Mouse (Mus musculus): ENCODE measurements around the gene Nptxr. TPM values are rescaled to one million over a fixed set of nuclear protein-coding genes. Genes with fewer than 3 reads are reported as not detected.
A peak's percentile ranks its signal among the peaks of the same experiment; 100 is the strongest.

Gene Nptxr
- polyA plus RNA-seq, 1 experiment from 2014 or later = 62.1 TPM

DNA sequence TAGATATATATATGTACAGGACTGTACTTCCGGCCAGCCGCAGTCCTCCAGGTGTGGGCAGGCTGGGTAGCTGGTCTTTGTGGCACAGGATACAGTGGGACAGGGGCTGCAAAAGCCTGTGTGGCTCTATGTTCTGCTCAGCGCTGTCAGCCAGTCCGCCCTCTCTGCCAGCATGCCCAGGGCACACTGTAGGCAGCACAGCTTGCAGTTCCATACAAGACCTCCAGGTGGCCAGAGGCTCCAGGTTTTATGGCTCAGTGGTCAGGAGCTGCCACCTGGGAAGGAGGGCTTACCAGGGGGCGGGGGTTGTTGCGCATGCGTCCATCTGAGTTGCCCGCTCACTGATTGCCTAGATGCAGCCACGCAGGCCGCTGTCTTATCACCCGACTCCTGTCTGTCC is 56.6 kb downstream of the Nptxr start:
- 59% methylated on average over 11 of the region's 11 CpGs for WGBS
- ATAC-seq = 0 out of 2 replicates have a peak, but pooled peaks have one; percentile 23
- H3K4me2 ChIP-seq (ENCODE audit: low read length) = no peak overlapping the region

DNA sequence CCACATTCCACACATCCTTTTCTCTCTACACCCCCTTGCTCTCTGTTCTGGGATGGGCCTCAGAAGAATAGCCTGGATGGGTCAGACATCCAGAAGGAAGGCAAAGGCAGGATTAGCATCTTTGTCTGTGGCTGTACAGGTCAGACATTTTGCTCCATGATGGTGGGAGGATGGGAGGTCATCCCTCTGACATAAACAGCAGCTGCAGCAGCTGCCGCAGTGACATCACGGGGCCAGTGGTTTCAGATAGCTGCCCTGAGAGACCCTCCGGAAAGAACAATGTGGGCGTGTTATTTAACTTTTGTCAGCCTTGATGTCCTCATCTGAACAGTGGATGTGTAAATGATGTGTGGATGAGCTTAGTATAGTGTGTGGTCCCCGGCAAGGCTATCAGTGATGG is 58.7 kb downstream of the Nptxr start:
- Histone ChIP-seq H3K9me3 (replicated peaks; ENCODE audit: control insufficient read depth, low read length, poor library complexity, severe bottlenecking) (no peaks in the 10 kb centered on the region), H3K4me1 (ENCODE audit: control insufficient read depth, insufficient read depth, low read length) (peaks cover 10% of the 10 kb centered on the region), H3K36me3 (ENCODE audit: control insufficient read depth, insufficient read depth, low read length) (no peaks in the 10 kb centered on the region), H3K4me2 (ENCODE audit: low read length) (no peak overlapping the region), H3K9ac (ENCODE audit: low read depth, low read length) (no peak overlapping the region), H3K27me3 (ENCODE audit: control insufficient read depth, insufficient read depth, low read depth, low read length) (no peaks in the 10 kb centered on the region), H3K4me3 (ENCODE audit: low read depth, low read length) (no peak overlapping the region), H3K27ac (ENCODE audit: low read length) (no peak overlapping the region)
- ATAC-seq = no peak
- 90% methylated on average over 5 of the region's 5 CpGs for WGBS

More for the DNA sequence above, 56.6 kb downstream of the Nptxr start:
- Histone ChIP-seq H3K27ac (ENCODE audit: low read length) (no peak overlapping the region), H3K4me1 (ENCODE audit: control insufficient read depth, insufficient read depth, low read length) (peaks cover 3% of the 10 kb centered on the region), H3K36me3 (ENCODE audit: control insufficient read depth, insufficient read depth, low read length) (no peaks in the 10 kb centered on the region), H3K9ac (ENCODE audit: low read depth, low read length) (no peak overlapping the region), H3K27me3 (ENCODE audit: control insufficient read depth, insufficient read depth, low read depth, low read length) (no peaks in the 10 kb centered on the region), H3K9me3 (replicated peaks; ENCODE audit: control insufficient read depth, low read length, poor library complexity, severe bottlenecking) (no peaks in the 10 kb centered on the region), H3K4me3 (ENCODE audit: low read depth, low read length) (no peak overlapping the region)

DNA sequence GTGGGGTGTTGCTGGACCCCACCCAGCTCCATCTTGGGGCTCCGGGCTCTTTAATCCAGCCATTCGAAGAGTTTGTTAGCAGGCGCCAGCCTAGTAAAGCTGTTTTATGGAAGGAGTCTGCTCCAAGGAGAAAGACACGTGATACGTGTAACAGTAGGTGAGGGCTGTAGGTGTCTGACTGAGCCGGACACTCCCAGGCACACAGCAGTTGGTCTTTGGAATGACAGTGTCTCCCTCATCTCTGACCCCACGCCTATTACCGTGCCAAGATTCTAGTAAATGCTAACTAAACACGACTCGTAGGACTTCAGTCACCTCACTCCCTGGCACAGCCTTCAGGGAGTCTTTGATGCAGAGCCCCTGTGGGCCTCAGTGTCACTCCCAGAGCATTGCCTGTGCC is 59.3 kb downstream of the Nptxr start:
- Histone ChIP-seq H3K4me3 (ENCODE audit: low read depth, low read length) (no peak overlapping the region), H3K27ac (ENCODE audit: low read length) (no peak overlapping the region), H3K36me3 (ENCODE audit: control insufficient read depth, insufficient read depth, low read length) (no peaks in the 10 kb centered on the region), H3K27me3 (ENCODE audit: control insufficient read depth, insufficient read depth, low read depth, low read length) (no peaks in the 10 kb centered on the region), H3K9ac (ENCODE audit: low read depth, low read length) (no peak overlapping the region), H3K4me2 (ENCODE audit: low read length) (no peak overlapping the region), H3K4me1 (ENCODE audit: control insufficient read depth, insufficient read depth, low read length) (peaks cover 16% of the 10 kb centered on the region), H3K9me3 (replicated peaks; ENCODE audit: control insufficient read depth, low read length, poor library complexity, severe bottlenecking) (no peaks in the 10 kb centered on the region)
- WGBS = 85% methylated on average over 10 of the region's 10 CpGs
- ATAC-seq = no peak

DNA sequence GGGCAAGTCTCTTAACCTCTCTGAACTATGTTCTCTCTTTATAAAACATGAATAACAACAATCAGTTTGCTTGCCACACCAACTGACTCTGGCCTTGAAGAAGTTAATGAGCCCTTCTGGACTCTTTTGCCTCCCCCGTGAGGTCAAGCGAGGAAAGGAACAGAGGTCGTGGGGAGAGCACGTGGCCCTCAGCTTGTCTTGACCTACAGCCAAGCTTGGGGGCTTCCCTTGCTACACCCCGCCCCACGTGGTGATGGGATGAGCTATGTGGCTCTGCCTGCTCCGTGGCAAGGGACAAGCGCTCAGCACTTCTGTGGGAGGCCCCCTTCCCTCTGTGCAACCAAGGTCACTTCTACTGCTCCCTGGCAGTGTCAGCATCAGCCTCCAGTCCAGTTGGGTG is 59.8 kb downstream of the Nptxr start:
- no peak overlapping the region for H3K9ac ChIP-seq (ENCODE audit: low read depth, low read length)
- peaks cover 20% of the 10 kb centered on the region for H3K4me1 ChIP-seq (ENCODE audit: control insufficient read depth, insufficient read depth, low read length)
- H3K36me3 ChIP-seq (ENCODE audit: control insufficient read depth, insufficient read depth, low read length) = no peaks in the 10 kb centered on the region
- H3K27me3 ChIP-seq (ENCODE audit: control insufficient read depth, insufficient read depth, low read depth, low read length) = no peaks in the 10 kb centered on the region
- WGBS = 74% methylated on average over 8 of the region's 8 CpGs
- no peak overlapping the region for H3K27ac ChIP-seq (ENCODE audit: low read length)
- ATAC-seq = no peak
- H3K4me3 ChIP-seq (ENCODE audit: low read depth, low read length) = no peak overlapping the region
- no peaks in the 10 kb centered on the region for H3K9me3 ChIP-seq (replicated peaks; ENCODE audit: control insufficient read depth, low read length, poor library complexity, severe bottlenecking)
- no peak overlapping the region for H3K4me2 ChIP-seq (ENCODE audit: low read length)

DNA sequence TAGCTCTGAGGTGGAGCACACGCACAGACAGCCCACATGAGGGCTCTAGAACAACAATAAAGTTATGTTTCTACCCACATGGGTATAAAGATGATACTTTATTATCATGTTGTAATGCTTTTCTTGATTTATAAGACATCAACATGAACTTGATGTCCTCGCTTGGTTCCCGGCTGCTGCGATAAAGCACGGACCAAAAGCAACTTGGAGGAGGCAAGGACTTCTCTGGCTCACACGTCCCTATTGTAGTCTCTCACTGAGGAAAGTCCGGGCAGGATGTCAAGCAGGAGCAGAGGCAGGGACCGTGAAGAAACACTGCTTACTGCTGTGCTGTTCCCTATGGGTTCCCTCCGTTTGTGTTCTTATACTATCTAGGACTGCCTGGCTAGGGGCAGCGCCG is 60.6 kb downstream of the Nptxr start:
- Histone ChIP-seq H3K4me3 (ENCODE audit: low read depth, low read length) (no peak overlapping the region), H3K27ac (ENCODE audit: low read length) (no peak overlapping the region), H3K9ac (ENCODE audit: low read depth, low read length) (no peak overlapping the region), H3K4me2 (ENCODE audit: low read length) (no peak overlapping the region), H3K9me3 (replicated peaks; ENCODE audit: control insufficient read depth, low read length, poor library complexity, severe bottlenecking) (no peaks in the 10 kb centered on the region), H3K4me1 (ENCODE audit: control insufficient read depth, insufficient read depth, low read length) (peaks cover 20% of the 10 kb centered on the region), H3K27me3 (ENCODE audit: control insufficient read depth, insufficient read depth, low read depth, low read length) (no peaks in the 10 kb centered on the region), H3K36me3 (ENCODE audit: control insufficient read depth, insufficient read depth, low read length) (no peaks in the 10 kb centered on the region)
- no peak for ATAC-seq
- 91% methylated on average over 11 of the region's 11 CpGs for WGBS

DNA sequence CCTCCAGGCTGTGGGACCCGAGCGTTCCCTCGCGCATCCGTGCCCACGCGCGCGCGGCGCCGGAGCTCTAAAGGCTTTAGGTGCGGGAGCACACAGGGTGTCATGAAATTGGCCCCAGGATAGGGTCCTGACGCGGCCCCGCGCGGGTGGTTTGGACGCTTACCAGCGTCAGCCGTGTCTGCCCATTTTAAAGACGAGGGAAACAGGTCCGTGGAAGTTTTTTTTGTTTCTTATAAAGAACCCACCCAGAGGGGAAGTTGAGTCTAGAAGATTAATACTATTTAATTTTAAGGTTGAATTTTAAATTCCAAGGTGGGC is 61.9 kb downstream of the Nptxr start:
- Histone ChIP-seq H3K4me2 (ENCODE audit: low read length) (peak overlapping the region; percentile 64), H3K4me1 (ENCODE audit: control insufficient read depth, insufficient read depth, low read length) (peaks cover 20% of the 10 kb centered on the region), H3K9me3 (replicated peaks; ENCODE audit: control insufficient read depth, low read length, poor library complexity, severe bottlenecking) (no peaks in the 10 kb centered on the region), H3K27me3 (ENCODE audit: control insufficient read depth, insufficient read depth, low read depth, low read length) (no peaks in the 10 kb centered on the region), H3K9ac (ENCODE audit: low read depth, low read length) (peak overlapping the region; percentile 96), H3K36me3 (ENCODE audit: control insufficient read depth, insufficient read depth, low read length) (peaks cover 5% of the 10 kb centered on the region; the same call in 1 of the 2 replicates), H3K4me3 (ENCODE audit: low read depth, low read length) (peak overlapping the region; percentile 98), H3K27ac (ENCODE audit: low read length) (peak overlapping the region; percentile 65; the same call in 1 of the 2 replicates)
- no peak for ATAC-seq
- 0% methylated on average over 23 of the region's 23 CpGs for WGBS

DNA sequence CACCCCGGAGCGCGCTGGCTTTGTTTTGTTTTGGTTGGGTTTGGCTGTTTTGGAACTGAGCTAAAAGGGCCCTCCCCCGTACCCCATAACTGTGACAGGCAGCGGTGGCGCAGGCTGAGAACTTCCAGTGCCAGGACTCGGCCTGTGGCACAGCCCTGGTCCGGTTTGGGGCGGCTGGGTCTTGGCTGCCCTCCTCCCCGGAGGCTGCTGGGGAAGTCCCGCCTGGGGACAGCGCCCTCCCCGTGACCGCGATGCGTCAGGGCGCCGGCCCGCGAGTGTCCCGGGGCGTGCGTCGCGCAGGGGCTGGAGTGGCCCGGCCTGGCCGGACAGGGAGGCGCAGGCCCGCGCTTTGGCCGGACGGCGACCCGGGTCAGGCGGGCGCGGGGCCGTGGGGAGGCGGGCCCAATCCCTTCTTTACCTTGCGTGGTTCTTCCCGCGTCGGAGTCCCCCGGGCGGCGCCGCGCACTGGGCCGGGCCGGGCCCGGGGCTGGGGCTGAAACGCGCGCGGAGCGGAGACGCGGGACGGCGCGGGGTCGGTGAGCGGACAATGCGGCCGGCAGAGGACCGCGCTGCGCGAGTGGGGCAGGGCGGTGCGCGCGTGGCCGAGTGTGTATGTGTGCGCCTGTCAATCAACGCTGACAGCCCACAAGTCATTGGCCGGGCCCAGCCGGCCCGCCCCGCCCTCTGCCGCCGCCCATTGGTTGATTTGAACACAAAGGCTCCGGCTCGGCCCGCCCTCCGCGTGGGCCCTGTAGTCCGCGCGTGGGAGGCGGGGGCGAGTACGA is 62.5 kb downstream of the Nptxr start, which contains the start of gene Sun2:
Gene Sun2, minus strand, starts transcription at position 616 of the 785 bp plus-strand sequence.
- H3K9ac ChIP-seq (ENCODE audit: low read depth, low read length) = peak within 1 kb of the TSS; percentile 96
- peaks cover 20% of the 10 kb centered on the region for H3K4me1 ChIP-seq (ENCODE audit: control insufficient read depth, insufficient read depth, low read length)
- H3K27me3 ChIP-seq (ENCODE audit: control insufficient read depth, insufficient read depth, low read depth, low read length) = no peaks in the 10 kb centered on the region
- peak within 1 kb of the TSS; percentile 98 for H3K4me3 ChIP-seq (ENCODE audit: low read depth, low read length)
- H3K4me2 ChIP-seq (ENCODE audit: low read length) = peak within 1 kb of the TSS; percentile 64
- under 1% methylated on average over 81 of the region's 93 CpGs for WGBS
- peaks cover 11% of the 10 kb centered on the region for H3K36me3 ChIP-seq (ENCODE audit: control insufficient read depth, insufficient read depth, low read length)
- ATAC-seq = peak; percentile 97
- no peaks in the 10 kb centered on the region for H3K9me3 ChIP-seq (replicated peaks; ENCODE audit: control insufficient read depth, low read length, poor library complexity, severe bottlenecking)
- peak within 1 kb of the TSS; percentile 75 for H3K27ac ChIP-seq (ENCODE audit: low read length)

DNA sequence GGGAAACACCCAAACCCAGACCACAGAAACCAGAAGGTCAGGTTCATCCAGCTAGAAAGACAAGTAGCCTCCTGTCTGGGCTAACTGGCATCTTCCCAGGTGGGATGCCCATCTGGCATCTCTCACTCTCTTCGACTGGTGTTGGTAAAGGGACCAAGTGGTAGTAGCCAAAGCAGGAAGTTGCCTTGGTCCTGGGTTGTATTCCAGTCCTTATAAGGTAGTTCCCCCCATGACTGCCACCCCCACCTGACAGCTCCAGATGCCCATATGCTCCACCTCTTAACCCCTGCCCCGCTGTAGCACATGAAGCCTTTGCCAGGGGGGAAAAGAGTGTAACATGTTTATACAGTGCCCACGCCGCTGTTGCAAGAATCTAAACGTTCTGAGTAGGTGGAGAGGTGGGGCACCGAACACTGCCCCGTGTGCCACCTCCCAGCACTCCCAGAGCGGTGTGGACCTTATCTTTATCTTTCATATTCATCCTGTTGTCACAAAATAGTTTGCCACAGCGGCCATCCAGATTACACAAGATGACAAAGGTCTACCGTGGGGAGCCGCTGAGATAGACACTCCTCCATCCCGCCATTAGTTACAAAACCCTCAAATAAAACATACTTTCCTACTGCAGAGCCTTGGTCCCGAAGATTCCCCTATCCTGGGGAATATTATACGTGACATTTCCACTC is 63.2 kb downstream of the Nptxr start:
- H3K9ac ChIP-seq (ENCODE audit: low read depth, low read length) = peak overlapping the region; percentile 96
- ATAC-seq = no peak
- no peaks in the 10 kb centered on the region for H3K27me3 ChIP-seq (ENCODE audit: control insufficient read depth, insufficient read depth, low read depth, low read length)
- peaks cover 20% of the 10 kb centered on the region for H3K4me1 ChIP-seq (ENCODE audit: control insufficient read depth, insufficient read depth, low read length)
- H3K4me2 ChIP-seq (ENCODE audit: low read length) = peak overlapping the region; percentile 64
- peaks cover 18% of the 10 kb centered on the region for H3K36me3 ChIP-seq (ENCODE audit: control insufficient read depth, insufficient read depth, low read length)
- H3K4me3 ChIP-seq (ENCODE audit: low read depth, low read length) = peak overlapping the region; percentile 98
- 28% methylated on average over 14 of the region's 14 CpGs for WGBS
- H3K9me3 ChIP-seq (replicated peaks; ENCODE audit: control insufficient read depth, low read length, poor library complexity, severe bottlenecking) = no peaks in the 10 kb centered on the region
- peak overlapping the region; percentile 75 for H3K27ac ChIP-seq (ENCODE audit: low read length)

DNA sequence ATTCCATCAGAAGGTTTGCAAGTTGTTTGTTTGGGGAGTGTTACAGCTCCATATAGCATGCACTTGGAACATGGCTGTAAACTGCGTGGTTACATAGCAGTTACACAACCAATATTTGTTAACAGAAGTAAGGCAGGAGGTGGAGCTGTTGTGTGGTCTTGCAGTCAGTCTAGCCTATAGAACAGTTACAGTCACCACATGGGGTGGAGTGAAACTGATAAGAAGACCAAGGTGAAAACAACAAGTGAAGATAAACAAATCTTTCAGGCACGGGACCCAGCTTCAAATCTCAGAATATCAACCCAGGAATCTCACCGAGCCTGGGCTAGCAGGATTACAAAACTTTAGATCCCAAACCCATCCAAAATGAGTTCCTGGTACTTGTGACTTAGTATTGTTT is 63.8 kb downstream of the Nptxr start:
- ATAC-seq = no peak
- peak overlapping the region; percentile 96; the same call in 1 of the 2 replicates for H3K9ac ChIP-seq (ENCODE audit: low read depth, low read length)
- peaks cover 20% of the 10 kb centered on the region for H3K4me1 ChIP-seq (ENCODE audit: control insufficient read depth, insufficient read depth, low read length)
- peak overlapping the region; percentile 64 for H3K4me2 ChIP-seq (ENCODE audit: low read length)
- 89% methylated on average over 3 of the region's 3 CpGs for WGBS
- H3K36me3 ChIP-seq (ENCODE audit: control insufficient read depth, insufficient read depth, low read length) = peaks cover 20% of the 10 kb centered on the region
- H3K27ac ChIP-seq (ENCODE audit: low read length) = no peak overlapping the region
- no peaks in the 10 kb centered on the region for H3K9me3 ChIP-seq (replicated peaks; ENCODE audit: control insufficient read depth, low read length, poor library complexity, severe bottlenecking)
- H3K4me3 ChIP-seq (ENCODE audit: low read depth, low read length) = peak overlapping the region; percentile 98
- H3K27me3 ChIP-seq (ENCODE audit: control insufficient read depth, insufficient read depth, low read depth, low read length) = no peaks in the 10 kb centered on the region
